Mouse (Mus musculus): Measurements from ENCODE around the gene Rabgef1. TPM values are rescaled to one million over a fixed set of nuclear protein-coding genes. Genes with fewer than 3 reads are reported as not detected.
"Not testable (repeated sequence)": the region's sequence is repeated elsewhere in the genome, so short reads cannot be mapped to it uniquely, and the experiment has no call there.

The Rabgef1 gene
- polyA plus RNA-seq, 1 experiment from 2014 or later: 25.2 TPM

DNA sequence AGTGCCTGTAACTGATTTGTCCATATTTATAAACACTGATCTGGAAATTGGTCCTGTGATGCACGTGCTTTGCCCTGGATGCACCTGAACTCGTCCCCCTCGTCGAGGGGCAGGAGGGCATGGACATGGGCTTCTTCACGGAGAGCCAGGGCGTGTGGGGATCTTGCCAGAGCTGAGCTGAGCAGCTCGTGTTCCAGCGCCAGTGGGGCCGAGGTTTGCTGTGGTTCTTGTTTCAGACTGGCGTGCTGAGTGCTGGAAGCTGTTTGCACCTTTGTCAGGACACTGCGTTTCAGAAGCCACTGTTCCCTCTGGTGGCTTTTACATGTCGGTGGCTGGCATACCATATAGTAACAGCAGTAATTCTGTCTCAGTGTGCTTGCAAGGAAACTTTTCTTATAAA is 69.8 kb downstream of the Rabgef1 start:
- no peak overlapping the region for H3K4me2 ChIP-seq
- H3K36me3 ChIP-seq (replicated peaks): peaks cover 99% of the 10 kb centered on the region
- H3K27me3 ChIP-seq: no peaks in the 10 kb centered on the region
- H3K4me3 ChIP-seq (replicated peaks): no peak overlapping the region
- H3K9me3 ChIP-seq (replicated peaks): no peaks in the 10 kb centered on the region
- no peaks in the 10 kb centered on the region for H3K4me1 ChIP-seq (replicated peaks)
- WGBS (ENCODE audit: insufficient replicate concordance): 86% methylated on average over 12 of the region's 12 CpGs
- no peak for ATAC-seq (ENCODE audit: insufficient read depth)
- no peak overlapping the region for H3K27ac ChIP-seq (replicated peaks)
- H3K9ac ChIP-seq: no peak overlapping the region

DNA sequence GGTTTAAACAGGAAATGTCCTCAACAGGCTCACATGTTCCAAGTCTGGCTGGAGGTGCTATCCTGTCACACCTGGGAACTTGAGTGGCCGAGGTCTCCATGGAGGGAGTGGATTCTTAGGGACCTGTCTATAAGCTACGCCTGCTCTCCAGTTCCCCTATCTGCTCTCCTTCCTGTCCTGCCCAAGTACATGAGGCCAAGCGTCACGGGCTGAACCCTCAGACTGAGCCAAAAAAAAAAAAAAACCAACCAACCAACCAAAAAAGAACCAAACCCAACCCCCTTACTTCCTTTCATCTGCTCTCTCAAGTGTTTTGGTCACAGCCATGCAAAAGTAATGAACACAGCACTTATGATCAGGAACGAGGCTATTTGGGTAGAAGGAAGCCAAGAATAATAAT is 76.2 kb downstream of the Rabgef1 start:
- peaks cover 100% of the 10 kb centered on the region for H3K36me3 ChIP-seq (replicated peaks)
- no peak overlapping the region for H3K4me3 ChIP-seq (replicated peaks)

DNA sequence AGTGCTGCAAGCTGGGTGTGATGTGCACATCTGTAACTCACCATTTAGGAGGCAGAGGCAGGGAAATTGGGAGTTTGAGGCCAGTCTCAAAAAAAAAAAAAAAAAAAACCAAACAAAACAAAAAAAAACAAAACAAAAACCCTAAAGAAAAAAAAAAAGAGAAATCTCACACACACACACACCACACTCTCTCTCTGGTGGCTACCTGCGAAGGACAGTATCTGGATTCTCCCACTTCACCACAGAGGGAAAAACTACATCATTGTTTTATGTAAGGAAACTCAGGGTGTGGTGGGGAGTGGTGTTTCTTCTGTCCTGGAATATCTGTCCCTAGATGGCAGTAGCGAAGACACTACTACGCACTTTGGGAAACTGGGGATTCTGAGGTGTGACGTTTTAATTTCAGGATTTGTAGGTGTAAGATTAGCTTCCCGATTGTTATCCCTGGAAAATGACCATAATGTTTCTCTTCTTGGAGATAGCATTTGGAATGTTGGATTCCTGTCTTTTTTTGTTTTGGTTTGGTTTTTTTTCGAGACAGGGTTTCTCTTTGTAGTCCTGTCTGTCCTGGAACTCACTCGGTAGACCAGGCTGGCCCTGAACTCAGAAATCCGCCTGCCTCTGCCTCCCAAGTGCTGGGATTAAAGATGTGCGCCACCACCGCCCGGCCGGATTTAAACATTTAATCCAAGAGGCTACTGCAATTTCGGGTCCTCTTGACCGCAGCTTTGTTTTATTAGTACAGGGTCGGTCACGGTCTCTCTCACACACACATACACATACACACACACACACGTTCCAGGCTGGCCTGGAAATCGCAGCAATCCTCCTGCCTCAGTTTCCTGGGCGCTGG is 82.8 kb downstream of the Rabgef1 start:
- H3K4me3 ChIP-seq (replicated peaks): peak overlapping the region; percentile 82
- no peaks in the 10 kb centered on the region for H3K9me3 ChIP-seq (replicated peaks)
- H3K36me3 ChIP-seq (replicated peaks): peaks cover 46% of the 10 kb centered on the region
- ATAC-seq (ENCODE audit: insufficient read depth): no peak
- H3K4me1 ChIP-seq (replicated peaks): peaks cover 34% of the 10 kb centered on the region
- 6% methylated on average over 19 of the region's 19 CpGs for WGBS (ENCODE audit: insufficient replicate concordance)
- no peaks in the 10 kb centered on the region for H3K27me3 ChIP-seq
- peak overlapping the region; percentile 91 for H3K4me2 ChIP-seq
- peak overlapping the region; percentile 90 for H3K27ac ChIP-seq (replicated peaks)
- H3K9ac ChIP-seq: peak overlapping the region; percentile 81

More for the DNA sequence above, 76.2 kb downstream of the Rabgef1 start:
- Histone ChIP-seq H3K4me2 (no peak overlapping the region), H3K4me1 (replicated peaks) (no peaks in the 10 kb centered on the region), H3K27me3 (no peaks in the 10 kb centered on the region), H3K9ac (no peak overlapping the region), H3K9me3 (replicated peaks) (no peaks in the 10 kb centered on the region), H3K27ac (replicated peaks) (no peak overlapping the region)
- 62% methylated on average over 5 of the region's 5 CpGs for WGBS (ENCODE audit: insufficient replicate concordance)
- no peak for ATAC-seq (ENCODE audit: insufficient read depth)

DNA sequence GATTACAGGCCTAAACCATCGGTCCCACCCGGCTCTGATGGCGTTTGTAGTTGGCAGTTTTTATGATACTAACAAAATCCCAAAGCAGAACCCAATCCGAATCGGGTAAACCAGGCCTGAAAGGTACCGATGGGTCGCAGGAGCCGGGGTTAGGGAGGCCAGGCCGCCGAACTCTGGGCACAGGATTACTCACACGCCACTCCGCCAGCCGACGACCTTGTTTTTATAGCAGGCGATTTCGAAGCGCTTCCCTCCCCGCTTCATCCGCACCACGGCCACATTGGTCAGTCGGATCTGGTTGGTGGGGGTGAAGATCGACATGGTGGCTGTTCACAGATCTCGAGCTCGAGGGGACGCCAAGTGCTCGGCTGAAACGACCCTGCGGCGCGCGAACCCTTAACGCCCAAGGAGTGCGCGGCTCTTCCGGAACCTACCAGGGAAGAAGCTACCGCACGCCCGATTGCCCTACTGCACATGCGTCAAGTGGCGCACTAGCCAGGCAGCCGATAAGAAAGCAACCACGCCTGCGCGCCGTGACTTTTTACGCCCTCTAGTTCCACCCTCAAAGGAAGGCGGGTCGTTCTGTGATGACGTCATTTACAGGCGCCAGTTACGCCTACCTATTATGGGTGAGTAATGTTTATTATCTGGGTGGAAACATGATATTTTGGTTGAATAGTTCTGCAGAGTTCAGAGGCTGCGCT is 83.6 kb downstream of the Rabgef1 start, which contains the start of the genes Sbds and Tyw1:
TSS of gene Sbds (minus strand) at position 514 of the 704 bp plus-strand sequence.
TSS of gene Tyw1 (plus strand) at position 603 of the 704 bp plus-strand sequence.
- H3K4me1 ChIP-seq (replicated peaks): peaks cover 34% of the 10 kb centered on the region
- under 1% methylated on average over 52 of the region's 52 CpGs for WGBS (ENCODE audit: insufficient replicate concordance)
- H3K27ac ChIP-seq (replicated peaks): peak within 1 kb of the TSS; percentile 90
- no peaks in the 10 kb centered on the region for H3K27me3 ChIP-seq
- H3K36me3 ChIP-seq (replicated peaks): peaks cover 38% of the 10 kb centered on the region
- peak within 1 kb of the TSS; percentile 82 for H3K4me3 ChIP-seq (replicated peaks)
- peak; percentile 85 for ATAC-seq (ENCODE audit: insufficient read depth)
- no peaks in the 10 kb centered on the region for H3K9me3 ChIP-seq (replicated peaks)
- peak within 1 kb of the TSS; percentile 91 for H3K4me2 ChIP-seq
- H3K9ac ChIP-seq: peak within 1 kb of the TSS; percentile 81

DNA sequence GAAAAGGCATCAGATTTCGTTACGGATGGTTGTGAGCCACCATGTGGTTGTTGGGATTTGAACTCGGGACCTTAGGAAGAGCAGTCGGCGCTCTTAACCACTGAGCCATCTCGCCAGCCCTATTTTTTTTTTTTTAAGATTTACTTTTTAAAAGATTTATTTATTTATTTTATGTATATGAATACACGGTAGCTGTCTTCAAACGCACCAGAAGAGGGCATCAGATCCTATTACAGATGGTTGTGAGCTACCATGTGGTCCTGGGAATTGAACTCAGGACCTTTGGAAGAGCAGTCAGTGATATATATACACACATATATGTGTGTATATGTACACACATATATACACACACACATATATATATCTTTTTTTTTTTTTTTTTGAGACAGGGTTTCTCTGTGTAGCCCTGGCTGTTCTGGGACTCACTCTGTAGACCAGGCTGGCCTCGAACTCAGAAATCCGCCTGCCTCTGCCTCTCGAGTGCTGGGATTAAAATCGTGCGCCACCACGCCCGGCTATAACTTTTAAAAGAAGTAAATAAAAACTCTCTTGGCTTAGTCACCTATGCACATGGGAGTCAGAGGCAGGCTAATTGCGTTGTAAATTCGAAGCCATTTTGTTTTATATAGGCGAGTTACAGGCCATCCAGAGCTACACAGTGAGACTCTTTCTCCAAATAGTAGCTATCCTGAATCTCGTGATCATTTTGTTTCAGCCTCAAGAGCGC is 84.4 kb downstream of the Rabgef1 start:
- 21% methylated on average over 20 of the region's 20 CpGs for WGBS (ENCODE audit: insufficient replicate concordance)
- peaks cover 30% of the 10 kb centered on the region for H3K36me3 ChIP-seq (replicated peaks)
- peak overlapping the region; percentile 90 for H3K27ac ChIP-seq (replicated peaks)
- peaks cover 34% of the 10 kb centered on the region for H3K4me1 ChIP-seq (replicated peaks)
- not testable (repeated sequence) for H3K9me3 ChIP-seq (replicated peaks); H3K27me3 ChIP-seq
- ATAC-seq (ENCODE audit: insufficient read depth): peak; percentile 0; the same call in 1 of the 2 replicates
- H3K4me3 ChIP-seq (replicated peaks): peak overlapping the region; percentile 82
- H3K9ac ChIP-seq: peak overlapping the region; percentile 60
- peak overlapping the region; percentile 91 for H3K4me2 ChIP-seq

DNA sequence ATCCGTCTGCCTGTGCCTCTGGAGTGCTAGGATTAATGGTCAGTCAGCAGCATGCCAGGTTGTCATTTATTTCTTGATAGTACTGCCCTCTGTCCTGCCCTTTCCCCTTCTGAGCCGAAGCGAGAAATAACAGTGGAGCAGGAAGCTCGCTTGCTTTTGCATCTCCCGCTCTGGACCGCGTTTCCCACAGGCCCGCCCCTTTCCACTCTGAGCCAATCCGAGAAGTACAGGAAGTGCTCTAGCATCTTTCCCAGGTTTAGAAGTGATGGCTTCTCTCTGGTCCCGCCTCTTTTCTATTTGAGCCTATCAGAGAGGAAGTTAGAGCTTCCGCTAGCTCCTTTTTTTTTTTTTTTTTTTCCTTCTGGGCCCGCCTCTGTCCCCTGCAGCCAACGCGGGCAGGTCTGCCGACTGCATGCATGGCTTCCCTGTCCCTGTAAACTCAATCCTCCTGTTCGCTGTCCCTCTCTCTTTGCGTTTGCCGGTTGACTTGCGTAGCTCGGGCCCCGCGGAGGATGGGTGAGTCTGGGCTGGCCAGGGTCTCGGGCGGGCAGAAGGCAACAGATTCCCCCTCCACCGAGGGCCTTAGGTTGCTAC is 85.2 kb downstream of the Rabgef1 start:
- ATAC-seq (ENCODE audit: insufficient read depth): peak; percentile 88
- H3K4me1 ChIP-seq (replicated peaks): peaks cover 34% of the 10 kb centered on the region
- peak overlapping the region; percentile 83 for H3K9ac ChIP-seq
- peaks cover 22% of the 10 kb centered on the region for H3K36me3 ChIP-seq (replicated peaks)
- no peaks in the 10 kb centered on the region for H3K9me3 ChIP-seq (replicated peaks)
- 1% methylated on average over 25 of the region's 25 CpGs for WGBS (ENCODE audit: insufficient replicate concordance)
- peak overlapping the region; percentile 91 for H3K4me2 ChIP-seq
- no peaks in the 10 kb centered on the region for H3K27me3 ChIP-seq
- H3K27ac ChIP-seq (replicated peaks): peak overlapping the region; percentile 90
- H3K4me3 ChIP-seq (replicated peaks): peak overlapping the region; percentile 82

DNA sequence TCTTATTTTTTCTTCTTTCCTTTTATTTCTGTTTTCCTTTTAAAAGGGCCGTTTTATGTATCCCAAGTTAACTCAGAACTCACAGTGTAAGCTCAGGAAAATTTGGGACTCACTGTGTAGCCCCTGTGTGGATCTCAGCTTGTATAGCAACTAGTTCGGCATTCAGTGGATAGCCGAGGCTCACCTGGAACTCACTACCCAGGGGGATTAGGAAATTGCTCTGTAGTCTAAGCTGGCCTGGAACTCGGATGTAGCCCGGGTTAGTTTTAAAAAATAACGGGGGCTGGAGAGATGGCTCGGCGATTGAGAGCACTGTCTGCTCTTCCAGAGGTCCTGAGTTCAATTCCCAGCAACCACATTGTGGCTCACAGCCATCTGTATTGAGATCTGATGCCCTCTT is 85.7 kb downstream of the Rabgef1 start:
- Histone ChIP-seq H3K36me3 (replicated peaks) (peaks cover 19% of the 10 kb centered on the region), H3K9ac (peak overlapping the region; percentile 83), H3K4me1 (replicated peaks) (peaks cover 34% of the 10 kb centered on the region), H3K27ac (replicated peaks) (peak overlapping the region; percentile 81), H3K4me2 (peak overlapping the region; percentile 91), H3K4me3 (replicated peaks) (peak overlapping the region; percentile 82), H3K9me3 (replicated peaks) (no peaks in the 10 kb centered on the region), H3K27me3 (no peaks in the 10 kb centered on the region)
- no peak for ATAC-seq (ENCODE audit: insufficient read depth)
- 4% methylated on average over 8 of the region's 8 CpGs for WGBS (ENCODE audit: insufficient replicate concordance)

DNA sequence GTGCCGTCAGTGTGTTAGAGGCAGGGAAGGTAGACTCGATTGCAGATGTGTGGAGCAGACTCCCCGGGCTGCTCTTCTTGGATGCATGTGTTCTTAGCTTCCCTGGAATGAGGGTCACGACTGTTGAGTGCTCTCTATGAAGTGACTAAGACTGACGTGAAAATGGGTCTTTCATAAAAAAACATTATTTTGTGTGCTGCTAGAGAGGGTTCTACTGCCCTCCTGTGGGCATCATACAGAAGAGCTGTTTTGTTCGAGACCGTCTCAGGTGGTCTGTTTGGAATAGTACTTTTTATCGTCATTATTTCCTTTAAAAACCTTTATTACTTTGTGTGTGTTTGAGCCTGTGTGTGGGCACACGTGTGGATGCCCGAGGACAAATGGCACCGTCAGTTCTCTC is 91.9 kb downstream of the Rabgef1 start:
- no peaks in the 10 kb centered on the region for H3K27me3 ChIP-seq
- H3K4me2 ChIP-seq: no peak overlapping the region
- H3K4me1 ChIP-seq (replicated peaks): peaks cover 21% of the 10 kb centered on the region
- H3K9me3 ChIP-seq (replicated peaks): no peaks in the 10 kb centered on the region
- peaks cover 45% of the 10 kb centered on the region for H3K36me3 ChIP-seq (replicated peaks)
- no peak overlapping the region for H3K9ac ChIP-seq
- H3K27ac ChIP-seq (replicated peaks): no peak overlapping the region
- 75% methylated on average over 11 of the region's 11 CpGs for WGBS (ENCODE audit: insufficient replicate concordance)
- no peak overlapping the region for H3K4me3 ChIP-seq (replicated peaks)
- ATAC-seq (ENCODE audit: insufficient read depth): no peak

All from liver, embryonic 15.5 days (tissue).